Comparison of ENCODE assay signal across 14 mouse cellular contexts in genomic region chr7:24361001-24361400, GRCm38 (mm10). TPM values are rescaled to one million over a fixed set of nuclear protein-coding genes. Genes with fewer than 3 reads are reported as not detected.
A peak's percentile ranks its signal among the peaks of the same experiment; 100 is the strongest.
DNase-seq lines count a peak whose midpoint lies in the region; ATAC-seq and TF ChIP-seq lines count a peak whose summit lies in the region.
"Had no signal": no experiment of that assay in that cellular context is flagged by ENCODE, and none has a peak within 500 bp of the region (broad histone marks: within the 10 kb centered on the region; RNA-seq: fewer than 3 reads in every experiment).

No protein-coding gene starts in this region.

- no peak overlapping the region for H3K9ac ChIP-seq in liver, embryonic 14.5 days (replicated peaks)
- no peak overlapping the region for H3K9ac ChIP-seq in liver, embryonic 11.5 days (ENCODE audit: low read depth, low read length)
- H3K9ac ChIP-seq: limb, embryonic 15.5 days; midbrain, embryonic 15.5 days had no signal

- H3K36me3 ChIP-seq in liver, embryonic 14.5 days (replicated peaks; ENCODE audit: control insufficient read depth, insufficient read depth, low read depth): no peaks in the 10 kb centered on the region
- H3K36me3 ChIP-seq in liver, embryonic 11.5 days (ENCODE audit: control insufficient read depth, insufficient read depth, low read length): no peaks in the 10 kb centered on the region
- H3K36me3 ChIP-seq in E14TG2a.4 (ENCODE audit: insufficient read depth, low read length): no peaks in the 10 kb centered on the region
- H3K36me3 ChIP-seq: limb, embryonic 15.5 days; midbrain, embryonic 15.5 days had no signal

- no peaks in the 10 kb centered on the region for H3K9me3 ChIP-seq in liver, embryonic 14.5 days (ENCODE audit: control insufficient read depth, low read length)
- H3K9me3 ChIP-seq in liver, embryonic 11.5 days (ENCODE audit: control insufficient read depth, low read length): peaks cover 8% of the 10 kb centered on the region; the same call in 1 of the 2 replicates
- H3K9me3 ChIP-seq in E14TG2a.4 (ENCODE audit: low read length): peaks cover 4% of the 10 kb centered on the region; the same call in 1 of the 2 replicates
- H3K9me3 ChIP-seq: limb, embryonic 15.5 days; midbrain, embryonic 15.5 days had no signal

- DNase-seq in liver, embryonic 14.5 days (ENCODE audit: low read depth in 3 of 3, low spot score in 3 of 3): no peak
- DNase-seq in liver, embryonic 11.5 days (ENCODE audit: low spot score): no peak
- DNase-seq in R1 (ENCODE audit: low read depth, low spot score): peak; percentile 74
- peak; percentile 55 for DNase-seq in naive thymus-derived CD4-positive, alpha-beta T cell, adult 2 months (ENCODE audit: low read depth)
- no peak for DNase-seq in heart, adult 8-10 months (ENCODE audit: low spot score)
- no peak for DNase-seq in frontal cortex, postnatal 14 days (ENCODE audit: low spot score in 2 of 2)
- DNase-seq: adrenal gland, adult 2 months; heart, postnatal 10 days; kidney, adult 11 months; lung, postnatal 36 days had no signal

- no peak overlapping the region for H3K4me3 ChIP-seq in liver, embryonic 14.5 days (ENCODE audit: insufficient read depth in 1 of 2, low read depth in 2 of 2, low read length in 2 of 2)
- H3K4me3 ChIP-seq in liver, embryonic 11.5 days (ENCODE audit: low read depth, low read length): no peak overlapping the region
- no peak overlapping the region for H3K4me3 ChIP-seq in E14TG2a.4 (replicated peaks; ENCODE audit: low read length)
- H3K4me3 ChIP-seq: limb, embryonic 15.5 days; midbrain, embryonic 15.5 days had no signal

- no peak for TF ChIP-seq EP300 in liver, embryonic 14.5 days (IDR thresholded peaks at IDR 0.05; ENCODE audit: low read depth)

- H3K27ac ChIP-seq in liver, embryonic 14.5 days: no peak overlapping the region
- no peak overlapping the region for H3K27ac ChIP-seq in liver, embryonic 11.5 days (ENCODE audit: low read depth, low read length)
- H3K27ac ChIP-seq: limb, embryonic 15.5 days; midbrain, embryonic 15.5 days had no signal

- H3K4me2 ChIP-seq in liver, embryonic 14.5 days (ENCODE audit: low read depth): no peak overlapping the region
- no peak overlapping the region for H3K4me2 ChIP-seq in liver, embryonic 11.5 days
- H3K4me2 ChIP-seq: limb, embryonic 15.5 days; midbrain, embryonic 15.5 days had no signal

- 48% methylated on average over 4 of the region's 4 CpGs for WGBS in liver, embryonic 14.5 days (ENCODE audit: insufficient replicate concordance)
- WGBS in liver, embryonic 11.5 days: 61% methylated on average over 4 of the region's 4 CpGs

- TF ChIP-seq CTCF in liver, embryonic 14.5 days (IDR thresholded peaks at IDR 0.05; ENCODE audit: low read depth): peak; percentile 63
- peak; percentile 80 for TF ChIP-seq CTCF in E14TG2a.4 (conservative IDR thresholded peaks at IDR 0.05; ENCODE audit: low read length)

- H3K27me3 ChIP-seq in liver, embryonic 14.5 days (ENCODE audit: control insufficient read depth, insufficient read depth, low read length): no peaks in the 10 kb centered on the region
- H3K27me3 ChIP-seq in liver, embryonic 11.5 days (replicated peaks; ENCODE audit: control insufficient read depth, insufficient read depth, low read length): no peaks in the 10 kb centered on the region
- H3K27me3 ChIP-seq in E14TG2a.4 (ENCODE audit: insufficient read depth, low read length): peaks cover 20% of the 10 kb centered on the region
- H3K27me3 ChIP-seq: limb, embryonic 15.5 days had no signal

- ATAC-seq in liver, embryonic 14.5 days (ENCODE audit: insufficient read depth): no peak
- no peak for ATAC-seq in liver, embryonic 11.5 days (replicated peaks; ENCODE audit: low FRiP score)
- ATAC-seq: midbrain, embryonic 15.5 days had no signal

- H3K4me1 ChIP-seq in liver, embryonic 14.5 days (replicated peaks; ENCODE audit: control insufficient read depth in 2 of 2, insufficient read depth in 2 of 2, low read length in 1 of 2): peaks cover 6 to 12% of the 10 kb centered on the region in 2 experiments
- peaks cover 3% of the 10 kb centered on the region; the same call in 1 of the 2 replicates for H3K4me1 ChIP-seq in liver, embryonic 11.5 days (replicated peaks; ENCODE audit: control insufficient read depth, insufficient read depth, low read length)
- peaks cover 11% of the 10 kb centered on the region for H3K4me1 ChIP-seq in E14TG2a.4 (replicated peaks; ENCODE audit: low read depth, low read length)
- H3K4me1 ChIP-seq: limb, embryonic 15.5 days; midbrain, embryonic 15.5 days had no signal

RNA-seq across cellular contexts. Expression of gene Kcnn4, which starts 9.1 kb away (rescaled TPM):
- polyA plus RNA-seq in liver, embryonic 14.5 days (2012; rRNA removed): 112 and 113 TPM in 2 replicates
- 90.2 and 112 TPM in 2 replicates for polyA plus RNA-seq in liver, embryonic 14.5 days (2014; fragmentation: Nextera tagmentation; extraction: Ambion mirVana)
- polyA plus RNA-seq in liver, embryonic 11.5 days (2014; fragmentation: Nextera tagmentation; extraction: Ambion mirVana): 119 and 123 TPM in 2 replicates
- 1 to 10 TPM in 1 of 4 experiments, under 1 TPM in 3; 0.44 to 1.3 (median 0.69) TPM for total RNA-seq in heart, adult 8-10 months (2022)

RNA-seq across cellular contexts. Expression of gene Lypd5, which starts 12.0 kb away (rescaled TPM):
- polyA plus RNA-seq in liver, embryonic 14.5 days (2012; rRNA removed): not detected in 2 replicates
- not detected in 2 replicates for polyA plus RNA-seq in liver, embryonic 14.5 days (2014; fragmentation: Nextera tagmentation; extraction: Ambion mirVana)
- polyA plus RNA-seq in liver, embryonic 11.5 days (2014; fragmentation: Nextera tagmentation; extraction: Ambion mirVana): not detected in 2 replicates
- total RNA-seq in heart, adult 8-10 months (2022): not detected
- total RNA-seq: adrenal gland, adult 2 months; heart, postnatal 10 days had no signal
- polyA plus RNA-seq: adrenal gland, adult 2 months; midbrain, embryonic 15.5 days; neural tube, embryonic 14.5 days had no signal

RNA-seq across cellular contexts. Expression of gene Tescl, which starts 27.3 kb away (rescaled TPM):
- polyA plus RNA-seq in liver, embryonic 14.5 days (2012; rRNA removed): 0.11 TPM in 1 of 2 replicates, not detected in the other
- polyA plus RNA-seq in liver, embryonic 14.5 days (2014; fragmentation: Nextera tagmentation; extraction: Ambion mirVana): not detected in 2 replicates
- polyA plus RNA-seq in liver, embryonic 11.5 days (2014; fragmentation: Nextera tagmentation; extraction: Ambion mirVana): 0.22 TPM in 1 of 2 replicates, not detected in the other
- under 1 TPM in 1 of 4 experiments, not detected in 3; 0.50 TPM for total RNA-seq in heart, adult 8-10 months (2022)
- polyA plus RNA-seq: limb, embryonic 15.5 days had no signal

RNA-seq across cellular contexts. Expression of gene Smg9, which starts 38.4 kb away (rescaled TPM):
- polyA plus RNA-seq in liver, embryonic 14.5 days (2012; rRNA removed): 20.6 and 22.2 TPM in 2 replicates
- polyA plus RNA-seq in liver, embryonic 14.5 days (2014; fragmentation: Nextera tagmentation; extraction: Ambion mirVana): 11.2 and 11.8 TPM in 2 replicates
- 30.2 and 34.8 TPM in 2 replicates for polyA plus RNA-seq in liver, embryonic 11.5 days (2014; fragmentation: Nextera tagmentation; extraction: Ambion mirVana)
- total RNA-seq in heart, adult 8-10 months (2022): 1 to 10 TPM; 5.9 to 8.3 (median 8.0) TPM

RNA-seq across cellular contexts. Expression of gene Zfp94, which starts 44.5 kb away (rescaled TPM):
- 1.5 and 1.8 TPM in 2 replicates for polyA plus RNA-seq in liver, embryonic 14.5 days (2012; rRNA removed)
- polyA plus RNA-seq in liver, embryonic 14.5 days (2014; fragmentation: Nextera tagmentation; extraction: Ambion mirVana): 1.4 TPM in 2 replicates
- 5.6 and 5.8 TPM in 2 replicates for polyA plus RNA-seq in liver, embryonic 11.5 days (2014; fragmentation: Nextera tagmentation; extraction: Ambion mirVana)
- total RNA-seq in heart, adult 8-10 months (2022): 1 to 10 TPM; 1.1 to 2.8 (median 2.1) TPM

Comparison
In these comparisons a context has a peak if more than half of its experiments do, and no peak if none do; other contexts are left out.
1. DNase-seq: peak in R1 (single experiment) and naive thymus-derived CD4-positive, alpha-beta T cell, adult 2 months (single experiment); none in liver, embryonic 14.5 days (0 of 3), liver, embryonic 11.5 days (single experiment), heart, adult 8-10 months (single experiment) and frontal cortex, postnatal 14 days (0 of 2).